Mouse (Mus musculus): ENCODE measurements around the gene Lrrc66. TPM values are rescaled to one million over a fixed set of nuclear protein-coding genes. Genes with fewer than 3 reads are reported as not detected.

The Lrrc66 gene
- polyA plus RNA-seq, 1 experiment from 2014 or later = not detected

GRCm38 (mm10) chr5:73641058-73641457, 8.7 kb upstream of the Lrrc66 start:
- Histone ChIP-seq H3K4me1 (peaks cover 3% of the 10 kb centered on the region; the same call in 1 of the 2 replicates), H3K27ac (replicated peaks) (no peak overlapping the region), H3K9ac (replicated peaks) (no peak overlapping the region), H3K9me3 (no peaks in the 10 kb centered on the region), H3K27me3 (peaks cover 2% of the 10 kb centered on the region; the same call in 1 of the 2 replicates), H3K4me2 (replicated peaks) (no peak overlapping the region), H3K4me3 (no peak overlapping the region), H3K36me3 (peaks cover 22% of the 10 kb centered on the region; the same call in 1 of the 2 replicates)
- no peak for ATAC-seq (ENCODE audit: low FRiP score, low read depth)
- 89% methylated on average over 3 of the region's 3 CpGs for WGBS

- H3K27ac ChIP-seq (replicated peaks) = no peak overlapping the region
- H3K4me3 ChIP-seq = no peak overlapping the region
- peaks cover 3% of the 10 kb centered on the region; the same call in 1 of the 2 replicates for H3K4me1 ChIP-seq
- no peak overlapping the region; the same call in 1 of the 2 replicates for H3K9ac ChIP-seq (replicated peaks)
- no peak overlapping the region for H3K4me2 ChIP-seq (replicated peaks)
- H3K36me3 ChIP-seq = peaks cover 38% of the 10 kb centered on the region
- ATAC-seq (ENCODE audit: low FRiP score, low read depth) = peak; percentile 70; the same call in 1 of the 2 replicates
- H3K27me3 ChIP-seq = no peaks in the 10 kb centered on the region
- H3K9me3 ChIP-seq = no peaks in the 10 kb centered on the region
- 49% methylated on average over 8 of the region's 8 CpGs for WGBS
Observed at GRCm38 (mm10) chr5:73637337-73638107, 5.2 kb upstream of the Lrrc66 start.

GRCm38 (mm10) chr5:73633141-73633540, 815 bp upstream of the Lrrc66 start:
- 56% methylated on average over 8 of the region's 8 CpGs for WGBS

GRCm38 (mm10) chr5:73631001-73631558, 1.2 kb downstream of the Lrrc66 start:
- WGBS = 46% methylated on average over 10 of the region's 10 CpGs
- Histone ChIP-seq H3K27me3 (no peaks in the 10 kb centered on the region), H3K4me2 (replicated peaks) (no peak overlapping the region), H3K9ac (replicated peaks) (no peak overlapping the region), H3K36me3 (peaks cover 20% of the 10 kb centered on the region), H3K4me1 (peaks cover 6% of the 10 kb centered on the region; the same call in 1 of the 2 replicates), H3K9me3 (no peaks in the 10 kb centered on the region), H3K4me3 (no peak overlapping the region), H3K27ac (replicated peaks) (no peak overlapping the region)
- ATAC-seq (ENCODE audit: low FRiP score, low read depth) = no peak

More at GRCm38 (mm10) chr5:73633141-73633540, 815 bp upstream of the Lrrc66 start:
- peaks cover 29% of the 10 kb centered on the region for H3K36me3 ChIP-seq
- ATAC-seq (ENCODE audit: low FRiP score, low read depth) = no peak
- H3K4me1 ChIP-seq = peaks cover 9% of the 10 kb centered on the region; the same call in 1 of the 2 replicates
- H3K27me3 ChIP-seq = no peaks in the 10 kb centered on the region
- no peaks in the 10 kb centered on the region for H3K9me3 ChIP-seq
- no peak overlapping the region for H3K4me2 ChIP-seq (replicated peaks)
- no peak overlapping the region for H3K4me3 ChIP-seq
- H3K27ac ChIP-seq (replicated peaks) = no peak overlapping the region
- no peak overlapping the region for H3K9ac ChIP-seq (replicated peaks)

- no peak for ATAC-seq (ENCODE audit: low FRiP score, low read depth)
- Histone ChIP-seq H3K9ac (replicated peaks) (no peak overlapping the region), H3K27ac (replicated peaks) (no peak overlapping the region), H3K36me3 (peaks cover 14% of the 10 kb centered on the region), H3K4me1 (peaks cover 6% of the 10 kb centered on the region; the same call in 1 of the 2 replicates), H3K4me2 (replicated peaks) (no peak overlapping the region), H3K9me3 (no peaks in the 10 kb centered on the region), H3K4me3 (no peak overlapping the region), H3K27me3 (no peaks in the 10 kb centered on the region)
- 82% methylated on average over 5 of the region's 5 CpGs for WGBS
Observed at GRCm38 (mm10) chr5:73630141-73630540, 2.2 kb downstream of the Lrrc66 start.

GRCm38 (mm10) chr5:73627991-73628390, 4.3 kb downstream of the Lrrc66 start:
- H3K36me3 ChIP-seq = no peaks in the 10 kb centered on the region
- ATAC-seq (ENCODE audit: low FRiP score, low read depth) = no peak
- 79% methylated on average over 15 of the region's 15 CpGs for WGBS

GRCm38 (mm10) chr5:73627559-73627958, 4.8 kb downstream of the Lrrc66 start:
- WGBS = 63% methylated on average over 4 of the region's 4 CpGs
- ATAC-seq (ENCODE audit: low FRiP score, low read depth) = no peak
- H3K9ac ChIP-seq (replicated peaks) = no peak overlapping the region

More at GRCm38 (mm10) chr5:73627991-73628390, 4.3 kb downstream of the Lrrc66 start:
- Histone ChIP-seq H3K4me1 (peaks cover 6% of the 10 kb centered on the region; the same call in 1 of the 2 replicates), H3K9me3 (no peaks in the 10 kb centered on the region), H3K9ac (replicated peaks) (no peak overlapping the region), H3K4me3 (no peak overlapping the region), H3K4me2 (replicated peaks) (no peak overlapping the region), H3K27ac (replicated peaks) (no peak overlapping the region), H3K27me3 (no peaks in the 10 kb centered on the region)

GRCm38 (mm10) chr5:73626842-73627241, 5.5 kb downstream of the Lrrc66 start:
- Histone ChIP-seq H3K27me3 (no peaks in the 10 kb centered on the region), H3K36me3 (no peaks in the 10 kb centered on the region)

More at GRCm38 (mm10) chr5:73627559-73627958, 4.8 kb downstream of the Lrrc66 start:
- Histone ChIP-seq H3K27ac (replicated peaks) (no peak overlapping the region), H3K27me3 (no peaks in the 10 kb centered on the region), H3K4me1 (peaks cover 6% of the 10 kb centered on the region; the same call in 1 of the 2 replicates), H3K9me3 (no peaks in the 10 kb centered on the region), H3K36me3 (no peaks in the 10 kb centered on the region), H3K4me2 (replicated peaks) (no peak overlapping the region), H3K4me3 (no peak overlapping the region)

GRCm38 (mm10) chr5:73625505-73625904, 6.8 kb downstream of the Lrrc66 start:
- no peak for ATAC-seq (ENCODE audit: low FRiP score, low read depth)
- H3K27me3 ChIP-seq = no peaks in the 10 kb centered on the region
- WGBS = 73% methylated on average over 1 of the region's 1 CpGs
- no peaks in the 10 kb centered on the region for H3K36me3 ChIP-seq
- H3K9ac ChIP-seq (replicated peaks) = no peak overlapping the region
- H3K4me3 ChIP-seq = no peak overlapping the region
- no peak overlapping the region for H3K27ac ChIP-seq (replicated peaks)
- no peaks in the 10 kb centered on the region for H3K9me3 ChIP-seq
- H3K4me2 ChIP-seq (replicated peaks) = no peak overlapping the region
- H3K4me1 ChIP-seq = no peaks in the 10 kb centered on the region

More at GRCm38 (mm10) chr5:73626842-73627241, 5.5 kb downstream of the Lrrc66 start:
- Histone ChIP-seq H3K4me3 (no peak overlapping the region), H3K27ac (replicated peaks) (no peak overlapping the region), H3K4me1 (peaks cover 6% of the 10 kb centered on the region; the same call in 1 of the 2 replicates), H3K9me3 (no peaks in the 10 kb centered on the region), H3K9ac (replicated peaks) (no peak overlapping the region), H3K4me2 (replicated peaks) (no peak overlapping the region)
- 95% methylated on average over 7 of the region's 7 CpGs for WGBS
- no peak for ATAC-seq (ENCODE audit: low FRiP score, low read depth)

- Histone ChIP-seq H3K4me2 (replicated peaks) (no peak overlapping the region), H3K4me3 (no peak overlapping the region), H3K9ac (replicated peaks) (no peak overlapping the region), H3K9me3 (no peaks in the 10 kb centered on the region), H3K36me3 (no peaks in the 10 kb centered on the region), H3K27ac (replicated peaks) (no peak overlapping the region), H3K4me1 (no peaks in the 10 kb centered on the region), H3K27me3 (no peaks in the 10 kb centered on the region)
- no peak for ATAC-seq (ENCODE audit: low FRiP score, low read depth)
- WGBS = 87% methylated on average over 1 of the region's 1 CpGs
Observed at GRCm38 (mm10) chr5:73618969-73619368, 13.4 kb downstream of the Lrrc66 start.

- peaks cover 5% of the 10 kb centered on the region; the same call in 1 of the 2 replicates for H3K9me3 ChIP-seq
- no peaks in the 10 kb centered on the region for H3K36me3 ChIP-seq
- H3K4me1 ChIP-seq = no peaks in the 10 kb centered on the region
- no peak overlapping the region for H3K4me3 ChIP-seq
- no peak overlapping the region for H3K27ac ChIP-seq (replicated peaks)
- no peaks in the 10 kb centered on the region for H3K27me3 ChIP-seq
- 80% methylated on average over 7 of the region's 7 CpGs for WGBS
- no peak overlapping the region for H3K4me2 ChIP-seq (replicated peaks)
- ATAC-seq (ENCODE audit: low FRiP score, low read depth) = no peak
- no peak overlapping the region for H3K9ac ChIP-seq (replicated peaks)
Observed at GRCm38 (mm10) chr5:73615211-73615610, 17.1 kb downstream of the Lrrc66 start.

- WGBS = 93% methylated on average over 8 of the region's 8 CpGs
- H3K27ac ChIP-seq (replicated peaks) = no peak overlapping the region
- no peaks in the 10 kb centered on the region for H3K4me1 ChIP-seq
- no peaks in the 10 kb centered on the region for H3K36me3 ChIP-seq
- no peak overlapping the region for H3K9ac ChIP-seq (replicated peaks)
- no peak for ATAC-seq (ENCODE audit: low FRiP score, low read depth)
- H3K27me3 ChIP-seq = no peaks in the 10 kb centered on the region
- H3K9me3 ChIP-seq = peaks cover 5% of the 10 kb centered on the region; the same call in 1 of the 2 replicates
- H3K4me3 ChIP-seq = no peak overlapping the region
- H3K4me2 ChIP-seq (replicated peaks) = no peak overlapping the region
Observed at GRCm38 (mm10) chr5:73613296-73613695, 19.0 kb downstream of the Lrrc66 start.

All from midbrain, embryonic 12.5 days (tissue).